Mouse (Mus musculus) lung, embryonic 16.5 days (tissue): ENCODE measurements around the gene Rexo2. TPM values are rescaled to one million over a fixed set of nuclear protein-coding genes. Genes with fewer than 3 reads are reported as not detected.

ENCODE experiments used
- ATAC-seq: fragments of 200-750 bp; cut with Nextera tagmentation; 2 replicates; pipeline ENCODE4 v1.8.0; 2017; ENCODE audit warnings: low read depth, mild to moderate bottlenecking, moderate library complexity
- H3K27ac ChIP-seq: fragments of 300-500 bp; sonication (generic); 2 replicates; pipeline ENCODE4 v1.5.1; 2014; ENCODE audit warnings: mild to moderate bottlenecking, control low read depth, low read length
- H3K27me3 ChIP-seq: fragments of 300-500 bp; sonication (generic); 2 replicates; pipeline ENCODE4 v1.6.1; 2014; ENCODE audit warnings: low read depth, low read length, mixed read lengths; ENCODE audit not compliant: control insufficient read depth, insufficient read depth
- H3K36me3 ChIP-seq: fragments of 300-500 bp; sonication (generic); 2 replicates; pipeline ENCODE4 v1.6.1; 2014; ENCODE audit warnings: low read length; ENCODE audit not compliant: control insufficient read depth, insufficient read depth
- H3K4me1 ChIP-seq: fragments of 300-500 bp; sonication (generic); replicated peaks from 2 replicates; pipeline ENCODE4 v1.6.1; 2014; ENCODE audit warnings: low read length, mixed read lengths; ENCODE audit not compliant: control insufficient read depth, insufficient read depth
- H3K4me2 ChIP-seq: fragments of 300-500 bp; sonication (generic); 2 replicates; pipeline ENCODE4 v1.6.1; 2014; ENCODE audit warnings: low read depth, low read length, control low read depth
- H3K4me3 ChIP-seq: fragments of 300-500 bp; sonication (generic); 2 replicates; pipeline ENCODE4 v1.5.1; 2014; ENCODE audit warnings: mild to moderate bottlenecking, low read length, control low read depth
- H3K9ac ChIP-seq: fragments of 300-500 bp; sonication (generic); 2 replicates; pipeline ENCODE4 v1.6.1; 2014; ENCODE audit warnings: low read length, control low read depth
- H3K9me3 ChIP-seq: fragments of 300-500 bp; sonication (generic); 2 replicates; pipeline ENCODE4 v1.6.1; 2016; ENCODE audit warnings: low read length; ENCODE audit not compliant: control insufficient read depth
- WGBS: fragments of 180-500 bp; shearing (Covaris S2); extraction: QIAGEN DNeasy Blood & Tissue Kit; methylation state at CpG from one replicate; pipeline ENCODE4 v1.1.7; 2014; 5-methylcytosine and 5-hydroxymethylcytosine counted together
- microRNA-seq: library from miRNA; unstranded; fragments of <30 nt; microRNA quantifications from one replicate; pipeline ENCODE4, GENCODE M21; 2016
- polyA plus RNA-seq: library from polyadenylated mRNA; unstranded; fragments of >200 nt; fragmentation: Nextera tagmentation; extraction: Ambion mirVana; gene quantifications from 2 replicates; pipeline ENCODE4 v1.2.1, GENCODE M21; 2015

The Rexo2 gene
- polyA plus RNA-seq, 1 experiment from 2014 or later = 106 TPM

DNA sequence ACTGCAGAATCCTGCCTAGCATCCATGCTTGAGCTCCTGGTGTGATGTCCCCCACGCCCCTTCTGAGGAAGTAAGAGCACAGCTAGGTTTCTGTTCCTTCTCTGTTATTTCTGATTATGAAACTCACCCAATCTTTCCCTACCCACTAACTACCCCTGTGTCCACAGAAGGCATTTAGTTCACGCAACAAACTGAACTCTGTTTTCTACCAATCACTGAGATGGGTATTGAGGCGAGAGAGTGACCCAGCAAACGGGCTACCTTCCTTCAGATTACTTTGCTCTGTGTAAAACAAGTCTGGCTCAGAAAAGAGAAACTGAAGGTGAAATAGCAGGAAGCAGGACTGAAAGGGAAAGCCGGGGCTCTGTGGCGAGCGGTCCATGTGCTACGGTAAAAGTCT lies 58.0 kb downstream of the Rexo2 start:
- ATAC-seq = no peak
- Histone ChIP-seq H3K4me3 (no peak overlapping the region), H3K27ac (no peak overlapping the region), H3K9ac (no peak overlapping the region), H3K4me2 (no peak overlapping the region), H3K4me1 (no peaks in the 10 kb centered on the region), H3K27me3 (no peaks in the 10 kb centered on the region), H3K9me3 (no peaks in the 10 kb centered on the region), H3K36me3 (no peaks in the 10 kb centered on the region)
- WGBS = 75% methylated on average over 8 of the region's 8 CpGs

DNA sequence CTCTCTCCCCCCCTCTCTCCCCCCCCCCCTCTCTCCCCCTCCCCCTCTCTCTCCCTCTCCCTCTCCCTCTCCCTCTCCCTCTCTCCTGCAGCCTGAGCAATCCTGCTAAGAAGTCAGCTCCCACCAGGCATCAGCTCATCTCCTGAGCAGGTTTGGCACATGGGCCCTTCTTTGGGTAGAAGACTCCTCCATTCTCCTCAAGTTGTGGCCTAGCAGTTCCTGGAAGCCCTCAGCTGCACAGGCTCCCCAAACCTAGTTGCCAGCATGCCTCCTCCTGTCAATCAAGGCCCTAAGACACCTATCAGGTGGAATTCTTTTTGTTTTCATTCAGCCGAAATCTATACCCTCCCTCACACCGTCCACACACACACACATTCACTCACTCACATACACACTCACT lies 58.9 kb downstream of the Rexo2 start:
- H3K9ac ChIP-seq = no peak overlapping the region
- H3K27me3 ChIP-seq = no peaks in the 10 kb centered on the region
- H3K4me3 ChIP-seq = no peak overlapping the region
- WGBS = 74% methylated on average over 2 of the region's 2 CpGs
- no peaks in the 10 kb centered on the region for H3K4me1 ChIP-seq
- no peak for ATAC-seq
- no peak overlapping the region for H3K4me2 ChIP-seq
- no peaks in the 10 kb centered on the region for H3K9me3 ChIP-seq
- no peak overlapping the region for H3K27ac ChIP-seq
- no peaks in the 10 kb centered on the region for H3K36me3 ChIP-seq

DNA sequence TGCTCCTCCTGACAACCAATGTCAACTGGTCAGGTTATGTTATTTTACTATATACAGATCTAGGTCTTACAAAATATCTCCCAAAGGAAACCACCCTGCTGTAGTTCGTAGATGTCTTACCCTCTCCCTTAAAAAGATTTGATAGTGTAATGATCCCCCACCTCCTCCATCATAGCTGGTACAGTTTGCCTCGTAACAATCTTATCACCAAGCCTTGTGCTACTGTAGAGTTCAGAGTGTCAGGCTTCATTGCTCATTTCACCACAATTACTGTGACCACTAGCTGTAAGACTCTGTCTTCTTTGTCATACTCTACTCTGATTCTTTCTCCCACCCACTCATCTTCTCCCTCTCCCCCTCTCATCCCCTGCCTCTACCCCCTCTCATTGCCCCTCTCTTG lies 59.4 kb downstream of the Rexo2 start:
- no peaks in the 10 kb centered on the region for H3K4me1 ChIP-seq
- H3K9ac ChIP-seq = no peak overlapping the region
- no peaks in the 10 kb centered on the region for H3K9me3 ChIP-seq
- H3K27ac ChIP-seq = no peak overlapping the region
- H3K4me2 ChIP-seq = no peak overlapping the region
- no peak for ATAC-seq
- no peak overlapping the region for H3K4me3 ChIP-seq
- WGBS = 62% methylated on average over 2 of the region's 2 CpGs
- H3K27me3 ChIP-seq = no peaks in the 10 kb centered on the region
- H3K36me3 ChIP-seq = no peaks in the 10 kb centered on the region

DNA sequence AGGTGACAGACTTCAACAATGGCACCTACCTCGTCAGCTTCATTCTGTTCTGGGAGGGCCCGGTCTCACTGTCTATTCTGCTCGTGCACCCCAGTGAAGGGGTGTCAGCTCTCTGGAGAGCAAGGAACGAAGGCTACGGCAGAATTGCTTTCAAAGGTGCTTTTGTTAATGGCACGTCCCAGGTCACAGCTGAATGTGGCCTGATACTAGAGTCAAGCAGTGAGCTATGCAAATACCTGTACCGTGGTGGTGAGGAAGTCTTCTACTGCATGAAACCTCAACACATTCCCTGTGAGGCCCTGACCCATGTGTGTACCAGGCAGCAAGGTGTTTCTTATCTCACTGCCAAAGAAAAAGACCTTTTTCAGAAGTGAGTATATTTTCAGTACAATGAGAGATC lies 60.0 kb downstream of the Rexo2 start:
- H3K4me3 ChIP-seq = no peak overlapping the region
- no peaks in the 10 kb centered on the region for H3K36me3 ChIP-seq
- H3K9me3 ChIP-seq = no peaks in the 10 kb centered on the region
- 71% methylated on average over 7 of the region's 7 CpGs for WGBS
- ATAC-seq = no peak
- no peak overlapping the region for H3K9ac ChIP-seq
- no peak overlapping the region for H3K27ac ChIP-seq
- H3K27me3 ChIP-seq = no peaks in the 10 kb centered on the region
- no peak overlapping the region for H3K4me2 ChIP-seq
- no peaks in the 10 kb centered on the region for H3K4me1 ChIP-seq

DNA sequence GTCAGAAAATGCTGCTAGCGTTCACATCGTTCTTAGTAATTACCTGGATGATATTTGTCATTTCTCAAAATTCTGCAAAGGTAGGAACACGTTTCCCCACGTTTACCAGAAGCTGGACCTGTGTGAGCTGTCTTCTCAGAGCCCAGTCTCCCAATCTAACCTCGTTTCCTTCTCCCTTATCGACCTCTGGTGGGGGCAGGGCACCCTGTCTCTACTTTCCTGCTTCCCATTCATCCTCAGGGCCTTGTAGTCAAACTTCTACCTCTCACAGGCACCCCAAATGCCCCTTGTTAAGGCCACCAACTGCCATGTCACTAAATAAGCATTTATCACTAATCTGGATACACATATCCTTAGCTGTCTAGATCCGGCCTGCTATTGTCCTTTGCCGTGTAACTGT lies 61.6 kb downstream of the Rexo2 start:
- H3K4me2 ChIP-seq = no peak overlapping the region
- 57% methylated on average over 8 of the region's 8 CpGs for WGBS
- H3K9me3 ChIP-seq = no peaks in the 10 kb centered on the region
- H3K27ac ChIP-seq = no peak overlapping the region
- no peak for ATAC-seq
- H3K4me3 ChIP-seq = no peak overlapping the region
- no peaks in the 10 kb centered on the region for H3K27me3 ChIP-seq
- no peak overlapping the region for H3K9ac ChIP-seq
- H3K36me3 ChIP-seq = no peaks in the 10 kb centered on the region
- H3K4me1 ChIP-seq = no peaks in the 10 kb centered on the region

Small RNA genes lying within 50 kb of the gene (microRNA-seq; reads per million reads assigned to microRNA genes)
- gene Gm23653 = not detected

Other genes with a start within 250 kb of the Rexo2 start
- 1.3 and 1.5 TPM in 2 replicates for gene Nxpe2, start 127.2 kb downstream of the Rexo2 start, polyA plus RNA-seq
- gene Rbm7, start 14.7 kb upstream of the Rexo2 start, polyA plus RNA-seq = 130 and 137 TPM in 2 replicates
- gene Gm5617, start 14.8 kb upstream of the Rexo2 start, polyA plus RNA-seq = 30.1 and 34.5 TPM in 2 replicates
- 1.5 and 2.5 TPM in 2 replicates for gene Nnmt, start 124.5 kb upstream of the Rexo2 start, polyA plus RNA-seq